Mouse (Mus musculus): ENCODE data around the gene Gm960.
"Not testable (repeated sequence)": the region's sequence is repeated elsewhere in the genome, so short reads cannot be mapped to it uniquely, and the experiment has no call there.

The Gm960 gene

GRCm38 (mm10) chr19:4587426-4587825 lies 111.0 kb downstream of the Gm960 start:
- no peak for DNase-seq

GRCm38 (mm10) chr19:4586783-4587182 lies 111.7 kb downstream of the Gm960 start:
- DNase-seq, result not testable (repeated sequence)

GRCm38 (mm10) chr19:4583856-4584255 lies 114.6 kb downstream of the Gm960 start:
- DNase-seq, result no peak

- no peak for DNase-seq
Observed at GRCm38 (mm10) chr19:4579296-4579695, 119.2 kb downstream of the Gm960 start.

GRCm38 (mm10) chr19:4578799-4579198 lies 119.7 kb downstream of the Gm960 start:
- DNase-seq, result peak; percentile 52 to 59

Measured in lung, adult 18-20 months (tissue).